Mouse (Mus musculus): ENCODE data around the gene Tmc6. TPM values are rescaled to one million over a fixed set of nuclear protein-coding genes. Genes with fewer than 3 reads are reported as not detected.
A peak's percentile ranks its signal among the peaks of the same experiment; 100 is the strongest.

The Tmc6 gene
- polyA plus RNA-seq, 1 experiment = 16.7 TPM

GRCm38 (mm10) chr11:117728245-117728644 lies 53.8 kb downstream of the Tmc6 start:
- H3K4me1 ChIP-seq (ENCODE audit: control insufficient read depth, insufficient read depth, low read length) = peaks cover 49% of the 10 kb centered on the region
- TF ChIP-seq POLR2A (IDR thresholded peaks at IDR 0.05; ENCODE audit: borderline replicate concordance, low read depth, low read length) (no peak), CTCF (IDR thresholded peaks at IDR 0.05; ENCODE audit: low read depth, low read length) (no peak)
- no peak overlapping the region for H3K4me3 ChIP-seq (ENCODE audit: insufficient read depth, low read length)
- no peak overlapping the region for H3K27ac ChIP-seq (ENCODE audit: insufficient read depth, low read depth, low read length)

- TF ChIP-seq POLR2A (IDR thresholded peaks at IDR 0.05; ENCODE audit: borderline replicate concordance, low read depth, low read length) = no peak
- no peak for TF ChIP-seq CTCF (IDR thresholded peaks at IDR 0.05; ENCODE audit: low read depth, low read length)
- H3K27ac ChIP-seq (ENCODE audit: insufficient read depth, low read depth, low read length) = peak overlapping the region; percentile 16; the same call in 1 of the 2 replicates
- no peak overlapping the region for H3K4me3 ChIP-seq (ENCODE audit: insufficient read depth, low read length)
- H3K4me1 ChIP-seq (ENCODE audit: control insufficient read depth, insufficient read depth, low read length) = peaks cover 54% of the 10 kb centered on the region
Observed at GRCm38 (mm10) chr11:117727031-117727430, 55.0 kb downstream of the Tmc6 start.

- Histone ChIP-seq H3K4me1 (ENCODE audit: control insufficient read depth, insufficient read depth, low read length) (peaks cover 55% of the 10 kb centered on the region), H3K27ac (ENCODE audit: insufficient read depth, low read depth, low read length) (peak overlapping the region; percentile 87), H3K4me3 (ENCODE audit: insufficient read depth, low read length) (no peak overlapping the region)
- no peak for TF ChIP-seq CTCF (IDR thresholded peaks at IDR 0.05; ENCODE audit: low read depth, low read length)
Observed at GRCm38 (mm10) chr11:117724604-117725301, 57.2 kb downstream of the Tmc6 start.

GRCm38 (mm10) chr11:117718838-117719237 lies 63.2 kb downstream of the Tmc6 start:
- TF ChIP-seq CTCF (IDR thresholded peaks at IDR 0.05; ENCODE audit: low read depth, low read length) (no peak), POLR2A (IDR thresholded peaks at IDR 0.05; ENCODE audit: borderline replicate concordance, low read depth, low read length) (no peak)
- no peak overlapping the region for H3K4me3 ChIP-seq (ENCODE audit: insufficient read depth, low read length)
- no peak overlapping the region for H3K27ac ChIP-seq (ENCODE audit: insufficient read depth, low read depth, low read length)
- H3K4me1 ChIP-seq (ENCODE audit: control insufficient read depth, insufficient read depth, low read length) = peaks cover 28% of the 10 kb centered on the region

Other genes starting within 250 kb of the Tmc6 start
- 16.4 and 16.9 TPM in 2 replicates for gene Tnrc6c, start 127.9 kb downstream of the Tmc6 start, polyA plus RNA-seq (2012; ENCODE audit: insufficient read depth, insufficient read length, missing spikeins)
- gene Tmc8, start 122 bp downstream of the Tmc6 start, polyA plus RNA-seq (2012; ENCODE audit: insufficient read depth, insufficient read length, missing spikeins) = 2.1 and 2.7 TPM in 2 replicates
- not detected in 2 replicates for gene 6030468B19Rik, start 15.5 kb upstream of the Tmc6 start, polyA plus RNA-seq (2012; ENCODE audit: insufficient read depth, insufficient read length, missing spikeins)
- 4.0 and 5.0 TPM in 2 replicates for gene Gm20708, start 27.5 kb upstream of the Tmc6 start, polyA plus RNA-seq (2012; ENCODE audit: insufficient read depth, insufficient read length, missing spikeins)
- 183 and 189 TPM in 2 replicates for gene Syngr2, start 27.5 kb upstream of the Tmc6 start, polyA plus RNA-seq (2012; ENCODE audit: insufficient read depth, insufficient read length, missing spikeins)
- 3.5 and 9.9 TPM in 2 replicates for gene Afmid, start 43.7 kb upstream of the Tmc6 start, polyA plus RNA-seq (2012; ENCODE audit: insufficient read depth, insufficient read length, missing spikeins)
- 56.8 and 70.1 TPM in 2 replicates for gene Tk1, start 43.9 kb upstream of the Tmc6 start, polyA plus RNA-seq (2012; ENCODE audit: insufficient read depth, insufficient read length, missing spikeins)
- 97.3 and 103 TPM in 2 replicates for gene Birc5, start 67.1 kb upstream of the Tmc6 start, polyA plus RNA-seq (2012; ENCODE audit: insufficient read depth, insufficient read length, missing spikeins)
- gene Tmem235, start 78.6 kb upstream of the Tmc6 start, polyA plus RNA-seq (2012; ENCODE audit: insufficient read depth, insufficient read length, missing spikeins) = not detected in 2 replicates
- gene Tha1, start 91.3 kb upstream of the Tmc6 start, polyA plus RNA-seq (2012; ENCODE audit: insufficient read depth, insufficient read length, missing spikeins) = 2.8 and 4.5 TPM in 2 replicates
- gene Socs3, start 187.8 kb upstream of the Tmc6 start, polyA plus RNA-seq (2012; ENCODE audit: insufficient read depth, insufficient read length, missing spikeins) = 6.9 and 7.1 TPM in 2 replicates
- 35.4 and 37.1 TPM in 2 replicates for gene Pgs1, start 204.1 kb upstream of the Tmc6 start, polyA plus RNA-seq (2012; ENCODE audit: insufficient read depth, insufficient read length, missing spikeins)